Mouse (Mus musculus): ENCODE measurements around the gene Snrk.
"Not testable (repeated sequence)": the region's sequence is repeated elsewhere in the genome, so short reads cannot be mapped to it uniquely, and the experiment has no call there.

Snrk gene

GRCm38 (mm10) chr9:122144776-122145175 lies 27.7 kb downstream of the Snrk start:
- DNase-seq (ENCODE audit: low read depth): no peak

- DNase-seq (ENCODE audit: low read depth): no peak
Measured at GRCm38 (mm10) chr9:122145677-122146076, 28.6 kb downstream of the Snrk start.

GRCm38 (mm10) chr9:122146124-122146870 lies 29.2 kb downstream of the Snrk start:
- no peak for DNase-seq (ENCODE audit: low read depth)

- no peak for DNase-seq (ENCODE audit: low read depth)
Measured at GRCm38 (mm10) chr9:122148356-122148755, 31.3 kb downstream of the Snrk start.

DNA sequence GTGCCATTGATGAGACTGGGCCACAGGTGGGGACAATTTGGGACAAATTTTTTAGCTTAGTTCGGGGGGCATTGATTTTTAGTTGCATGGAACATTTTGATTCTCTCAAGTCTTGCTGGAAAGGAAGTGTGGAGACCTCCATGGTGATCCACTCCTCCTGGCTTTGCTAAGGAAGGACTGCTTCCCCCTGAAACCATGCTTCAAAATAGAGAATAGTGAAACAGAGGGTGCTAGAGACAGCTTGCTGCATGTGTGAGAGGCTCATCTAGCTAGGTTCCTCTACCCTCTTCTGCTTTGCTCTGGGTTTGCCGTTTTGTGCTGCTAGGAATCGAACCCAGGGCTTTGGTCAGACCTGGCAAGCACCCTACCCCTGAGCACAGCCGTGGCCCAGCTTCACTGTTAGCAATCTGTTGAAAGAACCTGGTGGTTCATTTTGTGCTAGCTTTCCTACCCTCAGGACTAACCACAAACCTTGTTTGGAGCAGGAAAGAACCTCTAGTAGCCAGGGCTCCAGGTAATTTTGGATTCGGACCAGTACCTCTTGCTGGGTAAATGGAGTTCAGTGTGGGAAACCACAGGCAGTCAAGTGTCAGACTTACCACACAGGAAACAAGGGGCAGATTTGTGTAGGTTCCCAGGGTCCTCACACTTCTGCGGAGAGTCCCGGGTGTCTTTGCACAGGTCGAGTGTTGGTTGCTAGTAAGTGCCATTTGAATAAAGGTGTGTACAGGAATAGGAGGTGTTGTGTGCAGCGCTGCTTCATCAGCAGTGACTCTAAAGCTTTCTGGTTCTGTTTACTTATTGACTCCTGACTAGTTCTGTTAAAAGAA lies 33.1 kb downstream of the Snrk start:
- no peak for DNase-seq (ENCODE audit: low read depth)

DNA sequence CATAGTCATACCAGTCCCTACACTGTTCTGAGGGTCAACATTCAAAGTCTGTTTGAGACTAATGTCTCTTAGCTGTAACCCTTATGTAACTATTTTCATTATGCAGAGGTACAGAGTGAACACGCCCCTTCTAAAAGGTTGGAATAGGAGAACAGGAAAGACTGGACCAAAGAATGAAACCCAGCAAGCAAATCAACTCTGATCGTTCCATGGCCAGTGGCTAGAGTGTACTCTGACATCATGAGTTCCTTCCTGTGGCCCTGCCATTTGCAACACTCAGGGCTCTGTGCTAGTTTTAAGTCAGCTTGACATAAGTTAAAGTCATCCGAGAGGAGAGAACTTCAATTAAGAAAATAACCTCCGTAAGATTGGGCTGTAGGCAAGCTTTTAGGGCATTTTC lies 35.0 kb downstream of the Snrk start:
- DNase-seq (ENCODE audit: low read depth): no peak

GRCm38 (mm10) chr9:122152501-122152900 lies 35.4 kb downstream of the Snrk start:
- no peak for DNase-seq (ENCODE audit: low read depth)

- no peak for DNase-seq (ENCODE audit: low read depth)
Measured at GRCm38 (mm10) chr9:122153436-122153835, 36.4 kb downstream of the Snrk start.

DNA sequence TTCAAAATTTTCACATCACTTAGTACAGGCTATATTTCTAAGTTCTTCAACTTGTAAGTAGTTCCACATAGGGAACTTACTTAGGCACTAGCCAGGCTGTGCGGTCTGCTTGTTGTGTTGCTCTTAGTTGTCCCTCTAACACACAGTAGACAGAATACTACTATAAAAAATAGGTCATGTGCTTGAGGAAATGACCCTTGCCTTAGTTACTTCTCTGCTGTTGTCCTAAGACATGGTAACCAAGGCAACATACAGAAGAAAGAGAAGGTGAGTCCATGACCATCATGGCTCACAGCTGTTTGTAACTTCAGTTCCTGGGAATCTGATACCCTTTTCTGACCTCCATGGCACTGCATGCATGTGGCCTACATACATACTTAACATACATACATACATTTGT lies 38.1 kb downstream of the Snrk start:
- DNase-seq (ENCODE audit: low read depth): no peak

DNA sequence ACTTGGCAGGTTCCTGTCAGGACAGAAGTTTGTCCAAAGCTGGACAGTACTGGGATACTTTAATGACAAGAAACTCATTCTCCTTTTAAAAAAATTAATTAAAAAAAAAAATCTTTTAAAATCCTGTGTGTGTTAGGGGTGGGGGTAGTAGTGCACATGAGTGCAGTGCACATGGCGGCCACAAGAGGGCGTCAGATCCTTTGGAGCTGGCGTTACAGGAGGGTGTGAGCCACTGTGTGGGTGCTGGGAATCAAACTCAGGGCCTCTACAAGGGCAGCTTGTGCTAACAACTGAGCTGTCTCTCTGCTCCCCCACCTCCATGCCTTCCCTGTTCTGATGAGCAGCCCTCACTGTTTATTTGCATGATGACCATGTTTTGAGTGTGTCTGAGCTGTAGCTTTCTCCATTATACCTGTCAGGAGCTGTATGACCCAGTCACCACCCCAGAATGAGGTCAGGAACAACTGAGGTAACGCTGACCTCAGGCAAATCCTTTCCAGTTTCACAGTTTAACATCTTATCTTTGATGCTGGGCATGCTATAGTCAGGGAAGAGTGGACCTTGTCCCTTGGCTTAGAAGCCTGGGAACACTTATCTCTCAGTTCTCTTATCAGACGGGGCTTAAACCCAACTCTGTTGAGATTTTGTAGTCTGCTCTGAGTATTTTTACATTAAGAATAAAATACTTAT lies 39.5 kb downstream of the Snrk start:
- no peak for DNase-seq (ENCODE audit: low read depth)

DNA sequence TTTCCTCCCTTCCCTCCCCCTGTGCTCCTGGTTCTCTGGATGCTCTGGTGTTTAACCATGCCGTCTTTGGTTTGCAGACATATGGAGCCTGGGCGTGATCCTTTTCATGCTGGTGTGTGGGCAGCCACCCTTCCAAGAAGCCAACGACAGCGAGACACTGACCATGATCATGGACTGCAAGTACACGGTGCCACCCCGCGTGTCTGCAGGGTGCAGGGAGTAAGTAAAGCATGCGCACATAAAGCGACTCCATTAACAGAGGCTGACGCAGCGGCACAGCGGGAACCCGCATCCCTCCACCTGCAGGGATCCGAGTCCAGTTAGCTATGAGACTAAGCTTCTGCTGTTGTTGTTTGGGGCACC lies 40.0 kb downstream of the Snrk start:
- no peak for DNase-seq (ENCODE audit: low read depth)

GRCm38 (mm10) chr9:122164535-122164934 lies 47.5 kb downstream of the Snrk start:
- DNase-seq (ENCODE audit: low read depth): no peak

DNA sequence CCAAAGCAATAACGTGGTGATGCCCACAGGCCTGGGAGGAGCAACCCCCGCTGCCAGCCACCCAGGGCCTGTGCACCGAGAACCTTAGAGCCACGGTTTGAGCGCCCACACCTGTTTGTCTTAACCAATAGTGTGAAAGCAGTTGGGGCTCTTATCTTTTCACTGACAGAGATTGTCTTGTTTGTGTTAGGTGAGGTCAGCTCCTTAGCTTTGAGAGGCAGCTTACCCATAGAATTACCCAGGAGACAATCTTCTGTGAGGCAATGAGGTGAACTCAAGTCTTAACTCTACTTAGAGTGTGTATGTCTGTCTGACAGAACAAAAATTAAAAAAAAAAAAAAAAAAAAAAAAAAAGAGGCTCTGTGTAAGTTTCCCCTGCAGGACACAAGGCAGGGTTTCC lies 50.7 kb downstream of the Snrk start:
- not testable (repeated sequence) for DNase-seq (ENCODE audit: low read depth)

- DNase-seq (ENCODE audit: low read depth): no peak
Measured at GRCm38 (mm10) chr9:122169901-122170300, 52.8 kb downstream of the Snrk start.

- DNase-seq (ENCODE audit: low read depth): no peak
Measured at GRCm38 (mm10) chr9:122172612-122173186, 55.6 kb downstream of the Snrk start.

- no peak for DNase-seq (ENCODE audit: low read depth)
Measured at GRCm38 (mm10) chr9:122173405-122174233, 56.6 kb downstream of the Snrk start.

DNA sequence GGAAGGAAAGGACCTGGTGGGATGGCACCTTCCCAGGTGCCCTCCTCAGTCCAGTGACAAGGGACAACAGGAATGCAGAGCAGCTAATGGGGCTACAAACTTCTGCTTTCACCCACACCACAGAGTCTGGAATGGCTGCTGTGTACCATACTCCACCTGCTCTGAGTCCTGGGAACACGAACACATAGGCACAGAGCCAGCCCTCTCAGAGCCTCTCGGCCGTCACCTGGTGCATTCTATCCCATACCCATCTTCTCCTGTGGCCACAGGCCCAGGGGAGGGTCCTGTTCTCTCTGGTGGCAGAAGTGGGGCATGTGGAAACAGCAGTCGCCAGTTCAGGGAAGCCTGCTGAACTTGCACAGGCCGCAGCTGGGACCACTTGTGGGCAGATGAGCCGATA lies 57.7 kb downstream of the Snrk start:
- DNase-seq (ENCODE audit: low read depth): no peak

DNA sequence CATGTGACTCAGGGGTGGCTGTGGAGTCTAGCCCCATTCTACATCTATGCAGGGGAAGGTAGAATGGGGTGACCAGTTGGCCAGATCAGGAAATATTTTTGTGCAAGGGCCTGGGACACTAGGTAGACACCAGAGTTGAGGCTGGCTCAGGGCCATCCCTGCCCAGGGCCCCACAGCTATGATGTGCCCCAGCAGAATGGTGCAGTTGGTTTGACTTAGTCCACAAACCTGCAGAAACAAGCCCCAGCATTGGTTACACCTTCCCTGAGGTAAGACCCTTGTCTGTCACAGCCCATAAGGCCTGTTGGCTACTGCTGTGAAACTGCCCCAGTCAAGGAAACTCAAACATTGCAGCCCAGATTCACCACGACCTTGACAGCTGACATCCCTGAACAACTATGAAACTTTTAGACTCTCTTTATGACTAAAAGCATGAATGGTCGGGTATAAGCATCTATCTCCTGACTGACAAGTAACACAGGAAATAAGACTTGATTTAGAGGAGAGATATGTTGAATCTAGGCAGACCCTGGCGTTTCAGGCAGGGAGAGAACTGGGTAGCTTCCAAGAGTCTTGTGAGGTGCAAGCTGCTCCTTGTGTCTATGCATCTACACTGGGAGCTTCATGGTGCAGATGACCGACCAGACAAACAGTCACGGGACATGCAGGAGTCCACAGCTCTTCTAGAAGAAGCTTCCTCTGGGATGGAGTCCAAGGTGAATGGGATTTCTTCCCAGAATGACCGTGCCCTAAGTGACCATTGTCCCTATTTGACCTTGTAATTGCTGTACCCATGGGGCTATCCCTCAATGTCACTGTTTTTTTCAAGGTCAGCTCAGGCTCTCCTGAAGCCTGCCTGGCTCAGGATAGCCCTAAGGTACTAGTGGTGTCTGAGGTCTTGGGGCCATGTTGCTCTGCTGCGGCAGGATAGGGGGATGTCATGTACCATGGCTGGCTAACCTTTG lies 60.5 kb downstream of the Snrk start:
- DNase-seq (ENCODE audit: low read depth): no peak

GRCm38 (mm10) chr9:122178427-122178826 lies 61.4 kb downstream of the Snrk start:
- DNase-seq (ENCODE audit: low read depth): no peak

- no peak for DNase-seq (ENCODE audit: low read depth)
Measured at GRCm38 (mm10) chr9:122180105-122180504, 63.0 kb downstream of the Snrk start.

Data from c-Kit-positive CD71-positive TER-119-negative erythroid progenitor cells, embryonic 14.5 days (primary cell).